Mouse (Mus musculus): ENCODE results near the gene Sorcs1.

GRCm38 (mm10) chr19:50151111-50151510, 527.3 kb downstream of the Sorcs1 start:
- TF ChIP-seq TAL1 (IDR thresholded peaks at IDR 0.05; ENCODE audit: low read length) (no peak), GATA1 (IDR thresholded peaks at IDR 0.05; ENCODE audit: low read length) (no peak)

All from erythroblast, embryonic 14.5 days (primary cell).